Mouse (Mus musculus) brain, embryonic 14.5 days (tissue): ENCODE results near the gene Nubp1. TPM values are rescaled to one million over a fixed set of nuclear protein-coding genes. Genes with fewer than 3 reads are reported as not detected.

ENCODE experiments used
- DNase-seq: peaks from one replicate; pipeline ENCODE4 v3.0.0-alpha.2; 2011; ENCODE audit warnings: low read depth
- CTCF ChIP-seq: fragments of 200-500 bp; IDR thresholded peaks from 2 replicates; pipeline ENCODE4 v1.5.1; 2012; ENCODE audit warnings: inconsistent platforms, mild to moderate bottlenecking, moderate library complexity, borderline replicate concordance; ENCODE audit not compliant: insufficient read depth, insufficient read length; ENCODE audit errors: extremely low read depth
- POLR2A ChIP-seq: fragments of 200-500 bp; IDR thresholded peaks from 2 replicates; pipeline ENCODE4 v1.6.1; 2012; ENCODE audit warnings: mild to moderate bottlenecking, inconsistent platforms, borderline replicate concordance; ENCODE audit not compliant: poor library complexity, insufficient read depth, insufficient read length, severe bottlenecking; ENCODE audit errors: extremely low read depth
- polyA plus RNA-seq: library from polyadenylated mRNA; depleted of rRNA; stranded (reverse); fragments of >200 nt; gene quantifications from 2 replicates; pipeline ENCODE4 v1.2.3, GENCODE M21; 2012; rRNA removed

Gene Nubp1
- 43.1 and 50.7 TPM in 2 replicates for polyA plus RNA-seq

- TF ChIP-seq CTCF (no peak), POLR2A (peak; percentile 71)
- peak; percentile 98 for DNase-seq
Measured at GRCm38 (mm10) chr16:10411764-10412746, at the start of gene Nubp1. TSS of gene Nubp1 (plus strand) at chr16:10411948.

- no peak for DNase-seq
- TF ChIP-seq CTCF (no peak), POLR2A (no peak)
Measured at GRCm38 (mm10) chr16:10363061-10363460, 48.7 kb upstream of the Nubp1 start.

GRCm38 (mm10) chr16:10365796-10366195 lies 46.0 kb upstream of the Nubp1 start:
- TF ChIP-seq POLR2A (no peak), CTCF (no peak)
- DNase-seq = no peak

GRCm38 (mm10) chr16:10366240-10367217 lies 45.2 kb upstream of the Nubp1 start:
- peak; percentile 88 for DNase-seq
- no peak for TF ChIP-seq POLR2A
- no peak for TF ChIP-seq CTCF

GRCm38 (mm10) chr16:10369468-10369934 lies 42.2 kb upstream of the Nubp1 start:
- DNase-seq = peak; percentile 69
- TF ChIP-seq CTCF (no peak), POLR2A (no peak)

DNA sequence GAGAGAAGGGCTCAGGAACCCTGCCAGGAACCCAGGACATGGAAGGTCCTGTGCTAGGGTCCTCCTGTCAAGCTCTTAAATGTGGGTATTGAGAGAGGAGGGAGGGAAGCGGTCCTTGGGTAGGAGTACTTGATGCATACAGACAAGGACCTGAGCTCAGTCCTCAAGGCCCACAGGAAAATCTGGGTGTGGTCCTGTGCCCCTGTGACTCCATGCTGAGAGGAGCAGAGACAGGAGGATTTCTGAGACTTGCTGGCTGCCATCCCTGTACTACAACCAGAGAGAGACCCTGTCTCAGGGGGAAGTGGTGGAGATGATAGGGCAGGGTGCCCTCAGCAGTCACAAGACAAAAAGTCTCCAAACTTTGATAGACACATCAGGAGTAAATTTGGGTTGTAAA lies 41.8 kb upstream of the Nubp1 start:
- no peak for TF ChIP-seq POLR2A
- no peak for TF ChIP-seq CTCF
- DNase-seq = no peak

- TF ChIP-seq POLR2A (no peak), CTCF (no peak)
- DNase-seq = no peak
Measured at GRCm38 (mm10) chr16:10372372-10372771, 39.4 kb upstream of the Nubp1 start.

GRCm38 (mm10) chr16:10374254-10375011 lies 37.3 kb upstream of the Nubp1 start:
- DNase-seq = peak; percentile 88
- TF ChIP-seq POLR2A = no peak
- TF ChIP-seq CTCF = no peak

DNA sequence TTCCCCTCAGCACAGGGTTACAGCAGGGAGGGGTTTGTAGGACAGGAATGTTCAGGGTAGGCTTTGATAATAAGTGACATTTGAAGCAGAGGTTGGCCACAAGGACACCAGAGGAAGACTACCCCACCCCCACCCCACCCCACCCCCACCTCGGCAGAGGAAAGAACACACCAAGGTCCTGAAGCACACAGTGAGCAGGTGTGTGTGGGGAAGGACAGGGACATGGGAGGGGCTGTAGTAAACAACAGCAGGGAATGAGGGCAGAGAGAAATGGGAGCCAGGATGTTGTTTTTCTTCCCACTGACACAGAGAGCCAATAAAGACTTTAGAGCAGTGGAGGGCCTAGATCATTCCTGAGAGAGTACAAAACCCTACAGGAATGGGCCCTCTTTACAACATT lies 34.5 kb upstream of the Nubp1 start:
- TF ChIP-seq CTCF (no peak), POLR2A (no peak)
- no peak for DNase-seq

- no peak for DNase-seq
- TF ChIP-seq POLR2A (no peak), CTCF (no peak)
Measured at GRCm38 (mm10) chr16:10379531-10379930, 32.2 kb upstream of the Nubp1 start.

- DNase-seq = no peak
- no peak for TF ChIP-seq POLR2A
Measured at GRCm38 (mm10) chr16:10384060-10384497, 27.7 kb upstream of the Nubp1 start.

DNA sequence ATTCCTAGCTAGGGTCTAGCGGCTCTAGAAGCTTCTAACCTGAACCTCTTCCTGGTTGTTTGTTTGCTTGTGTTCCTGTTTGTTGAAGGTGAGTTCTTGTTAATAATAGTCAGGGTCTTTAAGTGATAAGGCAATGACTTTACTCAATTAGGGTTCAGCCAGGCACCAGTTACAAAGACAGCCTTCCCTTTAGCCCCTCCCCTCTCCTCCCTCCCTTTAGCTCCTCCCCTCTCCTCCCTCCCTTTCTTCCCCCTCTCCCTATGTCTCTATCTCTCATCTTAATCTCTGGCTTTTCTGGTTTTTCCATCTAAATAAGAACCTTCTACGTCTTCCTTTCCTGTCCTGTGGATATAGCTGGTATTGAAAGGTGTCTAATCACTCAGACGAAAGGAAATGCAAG lies 27.2 kb upstream of the Nubp1 start:
- no peak for TF ChIP-seq CTCF
- no peak for TF ChIP-seq POLR2A
- no peak for DNase-seq

GRCm38 (mm10) chr16:10385261-10385660 lies 26.5 kb upstream of the Nubp1 start:
- no peak for DNase-seq
- no peak for TF ChIP-seq POLR2A
- TF ChIP-seq CTCF = no peak
